Mouse (Mus musculus) cerebral cortex, adult 2 months (tissue): ENCODE data around the gene Tmem129.

ENCODE experiments used
- WGBS: fragments of 180-500 bp; shearing (Covaris S2); methylation state at CpG from one replicate; pipeline ENCODE4 v1.1.7; 2018; 5-methylcytosine and 5-hydroxymethylcytosine counted together

Tmem129 gene

DNA sequence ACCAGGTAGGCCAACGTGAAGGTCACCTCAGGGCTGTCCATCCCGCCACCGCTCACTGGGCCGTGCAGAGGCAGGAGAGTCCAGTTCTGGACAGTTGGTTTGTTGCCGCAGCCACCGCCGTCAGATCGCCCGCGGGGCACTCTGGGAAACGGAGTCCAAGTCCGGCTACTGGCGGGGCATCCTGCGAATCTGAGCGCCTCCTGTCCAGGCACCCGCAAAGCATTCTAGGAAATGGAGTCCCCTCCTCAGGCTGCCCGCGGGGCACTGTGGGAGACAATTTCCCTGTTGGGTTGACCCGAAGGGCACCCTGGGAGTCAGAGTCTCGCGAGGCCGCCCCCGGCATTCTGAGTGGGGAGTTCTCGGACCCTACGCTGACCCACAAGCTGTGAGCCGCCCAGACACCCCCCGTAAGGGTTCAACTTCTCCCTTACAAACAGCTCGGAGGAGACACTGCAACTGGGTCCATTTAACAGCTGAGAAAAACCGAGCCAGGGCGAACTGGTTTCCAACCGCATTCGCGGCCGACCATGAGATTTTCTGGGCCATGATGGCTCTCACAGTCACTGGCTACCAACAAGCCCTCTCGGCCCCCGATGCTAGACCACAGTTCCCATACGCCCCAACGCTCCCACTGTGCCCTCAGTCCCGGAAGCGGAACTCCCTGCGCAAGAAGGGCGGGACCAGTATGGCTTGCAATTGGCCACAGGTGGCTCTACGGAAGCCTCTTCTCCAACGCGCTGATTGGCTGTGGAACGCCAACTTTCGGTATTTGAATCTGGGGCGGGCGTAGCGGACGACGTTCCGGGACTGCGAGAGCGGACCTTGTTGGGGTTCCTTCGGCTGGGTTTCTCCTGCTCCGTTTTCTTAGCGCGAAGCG is at the start of gene Tmem129, which contains the start of gene Tacc3:
TSS of gene Tmem129 (minus strand) at position 630 of the 877 bp plus-strand sequence.
TSS of gene Tacc3 (plus strand) at position 342 of the 877 bp plus-strand sequence.
- WGBS = under 1% methylated on average over 60 of the region's 60 CpGs

GRCm38 (mm10) chr5:33707163-33707562 is 48.9 kb upstream of the Tmem129 start:
- 76% methylated on average over 4 of the region's 4 CpGs for WGBS

DNA sequence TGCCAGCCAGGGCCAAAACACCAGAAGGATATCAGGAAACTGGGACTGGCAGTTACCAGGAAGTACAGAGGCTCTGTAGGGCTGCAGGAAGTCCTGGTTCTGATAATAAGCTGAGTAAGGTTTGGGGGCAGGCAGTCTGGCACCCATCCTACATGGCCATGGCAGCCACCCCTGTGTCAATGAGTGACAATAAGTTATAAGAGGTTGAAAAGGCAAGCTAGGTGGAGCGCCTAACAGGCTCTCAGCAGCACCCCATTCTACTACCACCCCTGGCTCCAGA is 48.1 kb upstream of the Tmem129 start:
- WGBS = 90% methylated on average over 1 of the region's 1 CpGs

GRCm38 (mm10) chr5:33705612-33706349 is 47.6 kb upstream of the Tmem129 start:
- 69% methylated on average over 9 of the region's 9 CpGs for WGBS

DNA sequence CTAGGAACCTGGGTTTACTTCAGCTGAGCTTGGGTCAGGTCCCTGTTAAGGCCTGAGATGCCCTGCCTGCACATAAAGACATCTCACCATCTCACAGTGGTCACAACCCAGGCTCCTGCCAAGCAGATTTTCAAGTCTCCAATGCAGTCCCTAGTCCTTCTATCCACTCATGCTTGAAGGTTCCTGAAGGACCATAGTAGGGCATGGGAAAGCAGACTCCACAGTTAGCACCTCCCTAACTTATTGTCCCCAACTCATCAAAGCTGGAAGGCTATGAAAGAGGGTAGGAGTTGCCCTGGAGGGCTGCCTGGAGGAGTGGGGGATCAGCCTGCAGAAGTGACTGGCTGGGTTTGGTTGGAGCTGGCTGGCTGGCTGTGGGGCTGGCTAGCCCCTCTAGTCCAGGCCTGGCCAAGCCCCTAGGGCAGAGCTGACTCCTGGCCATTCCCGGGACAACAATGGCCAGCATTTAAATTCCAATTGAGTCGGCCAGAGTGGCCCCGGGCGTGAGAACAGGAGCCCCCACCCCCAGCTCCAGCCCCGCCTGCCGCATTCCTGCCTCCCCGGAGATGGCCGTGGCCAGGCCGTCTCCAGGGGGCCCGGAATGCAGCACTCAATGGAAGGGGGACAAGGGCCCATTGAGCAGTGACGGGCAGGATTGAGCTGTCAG is 46.9 kb upstream of the Tmem129 start:
- 42% methylated on average over 11 of the region's 11 CpGs for WGBS

DNA sequence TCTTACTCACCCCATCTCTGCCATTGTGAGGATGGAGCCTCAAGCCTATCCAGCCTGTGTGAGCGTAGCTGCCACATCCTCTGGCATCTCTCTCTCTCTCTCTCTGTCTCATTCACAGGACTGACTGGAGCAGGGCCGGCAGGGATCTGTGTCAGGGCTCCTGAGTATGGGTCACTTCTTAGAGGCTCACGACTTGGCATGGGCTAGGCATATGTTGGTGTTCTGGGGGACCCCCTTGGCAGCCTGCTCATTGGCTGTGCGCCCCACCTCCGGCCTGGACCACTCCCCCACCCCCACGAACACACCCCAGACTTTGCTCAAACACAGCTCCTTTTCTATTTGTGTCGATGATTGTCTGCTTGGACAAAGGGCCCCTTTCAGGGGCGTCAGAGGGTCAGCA is 45.8 kb upstream of the Tmem129 start:
- WGBS = 57% methylated on average over 8 of the region's 8 CpGs

GRCm38 (mm10) chr5:33701832-33702231 is 43.6 kb upstream of the Tmem129 start:
- WGBS = 80% methylated on average over 11 of the region's 11 CpGs

- 67% methylated on average over 13 of the region's 13 CpGs for WGBS
These were observed 41.8 kb upstream of the Tmem129 start for GRCm38 (mm10) chr5:33700010-33700409.

GRCm38 (mm10) chr5:33698669-33699068 is 40.5 kb upstream of the Tmem129 start:
- 77% methylated on average over 5 of the region's 5 CpGs for WGBS

GRCm38 (mm10) chr5:33697947-33698512 is 39.8 kb upstream of the Tmem129 start:
- 33% methylated on average over 13 of the region's 13 CpGs for WGBS

GRCm38 (mm10) chr5:33697534-33697933 is 39.3 kb upstream of the Tmem129 start:
- 88% methylated on average over 1 of the region's 1 CpGs for WGBS

- WGBS = 92% methylated on average over 5 of the region's 5 CpGs
These were observed 38.2 kb upstream of the Tmem129 start for GRCm38 (mm10) chr5:33696430-33696829.

DNA sequence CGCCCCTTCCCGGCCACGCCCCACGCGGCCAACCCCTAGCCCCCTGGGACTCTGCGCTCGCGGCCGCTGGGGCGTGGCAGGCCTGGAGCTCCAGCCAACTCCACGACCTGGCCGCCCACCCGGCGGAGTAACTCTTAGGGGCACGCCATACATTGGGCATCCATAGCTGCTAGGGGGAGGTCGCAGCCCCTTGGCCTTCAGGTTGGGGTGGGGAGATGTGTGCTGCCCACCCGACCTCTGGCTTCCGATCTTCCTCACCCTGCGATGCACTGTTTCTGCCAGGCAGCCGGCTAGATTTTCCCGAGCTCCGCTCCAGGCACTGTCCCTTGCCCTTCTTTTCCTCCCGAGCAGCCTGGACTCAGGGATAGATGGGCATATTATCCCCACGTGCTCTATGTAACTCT is 37.5 kb upstream of the Tmem129 start:
- 22% methylated on average over 24 of the region's 24 CpGs for WGBS

- WGBS = 6% methylated on average over 70 of the region's 71 CpGs
These were observed 36.9 kb upstream of the Tmem129 start for GRCm38 (mm10) chr5:33694848-33695717.

- 91% methylated on average over 9 of the region's 9 CpGs for WGBS
These were observed 36.2 kb upstream of the Tmem129 start for GRCm38 (mm10) chr5:33694461-33694847.

DNA sequence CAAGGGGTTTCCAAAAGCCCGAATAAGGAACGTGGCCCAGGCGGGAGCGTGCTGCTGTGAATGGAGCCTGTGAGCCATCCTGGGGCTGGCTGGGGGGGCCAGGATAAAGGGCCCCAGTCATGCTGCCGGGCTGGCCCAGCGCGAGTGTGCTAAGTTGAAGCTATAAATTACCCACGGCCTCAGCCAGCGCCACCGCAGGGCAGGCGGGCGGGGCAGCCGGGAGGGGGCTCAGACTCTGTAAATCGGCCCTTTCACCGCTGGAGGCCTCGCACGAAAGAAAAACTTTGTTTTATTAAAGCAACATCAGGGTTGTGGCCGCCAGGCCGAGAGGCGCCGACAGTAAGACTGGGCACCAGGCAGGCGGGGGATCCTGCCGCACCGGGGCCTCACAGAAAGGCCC is 34.2 kb upstream of the Tmem129 start:
- 46% methylated on average over 24 of the region's 24 CpGs for WGBS

DNA sequence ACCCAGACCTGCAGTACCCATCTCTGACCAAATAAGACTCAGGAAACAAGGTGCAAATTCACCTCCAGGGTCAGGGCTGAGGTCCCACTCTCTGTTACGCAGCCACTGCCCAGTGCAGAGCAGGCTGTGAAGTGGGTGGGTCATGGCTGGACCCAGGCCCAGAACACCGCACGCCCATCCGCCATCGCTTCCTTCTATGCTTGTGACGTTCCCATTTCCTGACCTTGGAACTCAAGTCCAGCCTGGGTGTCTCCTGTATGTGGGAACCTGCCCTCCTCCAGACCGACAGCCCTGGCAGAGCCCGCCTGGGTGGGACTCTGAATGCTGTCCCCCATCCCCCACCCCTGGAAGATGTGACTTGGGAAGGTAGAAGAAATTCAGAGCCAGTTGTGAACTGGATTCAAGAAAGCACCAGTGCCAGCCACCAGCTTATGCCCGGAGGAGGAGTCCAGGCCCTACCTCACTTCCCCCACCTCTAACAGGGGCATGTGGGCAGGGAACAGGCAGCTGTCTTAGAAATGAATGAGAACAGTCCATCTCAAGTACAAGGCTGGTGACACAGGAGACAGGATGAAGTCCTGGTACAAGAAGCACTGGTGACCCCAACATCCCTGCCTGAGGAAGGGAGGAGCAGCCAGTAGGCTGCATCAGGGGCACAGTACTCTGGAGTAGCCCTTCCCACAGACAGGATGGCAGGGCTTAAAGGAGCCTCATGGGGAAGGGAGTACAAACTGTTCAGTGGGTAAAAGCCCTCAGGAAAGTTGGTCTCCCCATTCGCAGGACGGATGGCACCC is 31.8 kb upstream of the Tmem129 start:
- 73% methylated on average over 11 of the region's 11 CpGs for WGBS

DNA sequence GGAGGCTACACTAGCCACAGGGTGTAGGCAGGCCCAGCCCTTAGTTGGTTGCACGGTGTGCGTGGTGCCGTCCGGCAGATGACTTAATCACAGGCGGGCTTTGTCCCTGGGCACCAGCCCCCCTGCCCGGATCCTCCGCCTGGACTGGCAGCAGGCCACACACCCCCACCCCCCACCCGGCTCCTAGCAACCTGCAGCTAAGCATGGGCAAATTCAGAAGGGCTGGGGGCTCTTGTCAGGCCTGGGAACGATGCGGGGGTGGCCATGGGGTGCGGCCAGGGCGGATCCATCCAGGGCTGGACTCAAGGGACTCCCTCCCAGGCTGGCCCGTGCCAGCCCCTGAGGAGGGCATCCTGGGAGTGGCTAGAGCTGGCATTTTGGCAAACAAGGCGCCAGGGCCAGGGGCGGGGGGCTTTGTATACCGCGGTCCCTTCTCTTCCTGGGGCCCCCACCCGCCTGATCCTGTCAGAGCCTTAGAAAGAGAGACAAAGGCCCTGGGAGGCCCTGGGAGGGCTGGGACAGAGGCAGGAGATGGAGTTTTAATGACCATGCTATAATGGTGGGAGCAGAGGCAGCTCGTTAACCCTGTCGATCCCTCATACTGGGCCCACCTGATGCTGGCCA is 31.1 kb upstream of the Tmem129 start:
- WGBS = 36% methylated on average over 20 of the region's 20 CpGs

DNA sequence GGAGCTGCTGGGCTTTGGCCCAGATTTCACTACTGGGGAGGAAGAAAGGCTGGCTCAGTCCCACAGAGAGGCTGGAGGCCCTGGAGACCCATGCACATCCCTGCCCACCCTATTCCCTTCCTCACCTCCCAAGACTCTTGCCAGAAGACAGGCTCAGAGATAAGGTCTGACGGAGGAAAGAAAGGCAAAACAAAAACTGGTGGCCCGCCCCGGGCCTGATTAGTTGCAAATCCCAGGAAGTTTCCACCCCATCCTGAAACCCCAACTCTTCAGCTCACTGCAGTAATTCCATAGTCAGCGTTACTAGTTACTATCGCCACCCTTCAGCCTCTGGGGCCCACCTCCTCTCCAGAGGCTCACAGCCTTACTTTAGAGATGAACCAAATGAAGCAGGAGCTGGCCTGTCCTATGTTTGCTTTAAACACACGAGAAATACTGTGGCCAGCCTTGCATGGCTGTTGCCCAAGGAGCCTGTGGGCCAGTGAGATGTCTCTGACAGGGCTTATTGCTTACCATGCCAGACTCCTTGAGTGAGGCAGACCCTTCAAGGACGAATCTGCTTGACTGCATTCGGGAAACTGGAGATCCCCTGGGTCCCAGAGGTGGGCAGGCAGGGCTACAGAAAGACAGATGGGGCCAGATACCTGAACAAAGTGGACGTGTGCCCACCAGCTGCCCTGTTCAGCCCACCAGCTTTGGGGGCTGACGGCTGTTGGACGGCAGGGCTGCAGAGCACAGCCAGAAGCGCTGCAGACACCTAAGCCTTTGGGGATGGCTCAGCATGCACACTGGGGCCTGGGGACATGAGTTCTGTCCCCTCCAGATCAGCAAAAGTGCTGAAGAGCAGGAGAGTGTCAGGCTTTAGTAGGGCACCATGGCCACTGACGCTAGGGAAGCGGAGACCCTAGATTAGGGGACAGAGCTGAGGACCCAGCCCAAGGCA is 30.3 kb upstream of the Tmem129 start:
- 77% methylated on average over 14 of the region's 14 CpGs for WGBS
